Mouse (Mus musculus): ENCODE measurements at regions not wholly inside any gene's neighbourhood (a gene's known extent, or its start where the extent isn't known, plus 50 kb on each side); places are given as distances from the start of the nearest gene placed in this dataset.

DNA sequence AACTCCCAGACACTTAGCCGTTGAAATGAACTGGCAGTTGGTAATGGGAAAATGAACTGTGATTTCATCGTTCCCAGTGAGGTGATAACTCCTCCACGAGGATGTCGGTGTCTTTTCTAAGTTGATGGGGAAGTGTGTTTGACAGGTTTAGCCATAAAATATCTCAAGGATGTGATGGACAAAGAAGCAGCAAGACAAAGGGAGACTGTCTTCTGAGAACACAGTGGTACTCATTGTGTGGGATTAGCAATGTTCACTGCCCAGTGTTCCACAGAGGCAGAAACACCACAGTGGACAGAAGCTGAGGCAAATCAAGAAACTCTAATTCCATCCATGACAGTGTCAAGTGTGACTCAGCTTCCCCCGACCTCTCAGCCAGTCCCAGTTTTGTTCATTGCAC is 287.9 kb downstream of the Nsun3 start:
- no peak for ATAC-seq (ENCODE audit: insufficient number of reproducible peaks, low FRiP score, low TSS enrichment)

DNA sequence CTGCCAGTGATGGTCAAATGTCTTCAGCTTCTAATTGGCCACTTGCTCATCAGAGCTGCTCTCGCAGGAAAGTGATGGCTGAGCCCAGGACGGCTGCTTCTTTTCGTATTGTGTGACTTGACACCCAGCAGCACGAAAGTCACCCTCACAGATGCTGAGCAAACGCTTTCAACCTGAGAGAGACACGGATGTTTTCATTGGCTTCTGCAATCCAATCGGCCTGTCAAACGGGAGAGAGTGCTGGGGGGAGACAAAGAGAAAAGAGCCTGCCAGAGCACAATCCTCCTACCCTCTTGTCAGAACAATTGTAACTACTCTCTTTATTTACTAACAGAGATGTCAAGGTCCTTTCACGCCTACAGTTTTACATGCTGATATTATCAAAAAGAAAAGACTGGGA is 289.9 kb downstream of the Nsun3 start:
- no peak for ATAC-seq (ENCODE audit: insufficient number of reproducible peaks, low FRiP score, low TSS enrichment)

DNA sequence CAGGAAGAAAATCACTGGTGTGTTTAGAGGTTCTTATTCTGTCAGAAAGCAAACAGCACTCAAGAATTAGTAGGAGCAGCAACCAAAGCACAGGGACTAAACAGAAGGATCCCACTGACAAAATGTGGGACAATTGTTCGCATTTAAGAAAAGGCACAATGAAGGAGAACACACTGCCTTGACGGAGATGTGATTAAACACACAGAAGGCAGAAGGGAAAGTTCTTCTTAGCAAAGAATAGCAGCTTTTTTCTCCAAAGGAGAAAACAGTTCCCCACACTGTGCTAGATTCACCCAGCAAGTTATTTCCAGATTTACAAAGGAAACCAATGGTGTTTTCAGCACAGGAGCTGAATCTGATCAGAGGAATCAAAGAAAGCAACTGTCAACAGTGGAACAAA is 316.5 kb downstream of the Nsun3 start:
- ATAC-seq (ENCODE audit: insufficient number of reproducible peaks, low FRiP score, low TSS enrichment) = no peak

DNA sequence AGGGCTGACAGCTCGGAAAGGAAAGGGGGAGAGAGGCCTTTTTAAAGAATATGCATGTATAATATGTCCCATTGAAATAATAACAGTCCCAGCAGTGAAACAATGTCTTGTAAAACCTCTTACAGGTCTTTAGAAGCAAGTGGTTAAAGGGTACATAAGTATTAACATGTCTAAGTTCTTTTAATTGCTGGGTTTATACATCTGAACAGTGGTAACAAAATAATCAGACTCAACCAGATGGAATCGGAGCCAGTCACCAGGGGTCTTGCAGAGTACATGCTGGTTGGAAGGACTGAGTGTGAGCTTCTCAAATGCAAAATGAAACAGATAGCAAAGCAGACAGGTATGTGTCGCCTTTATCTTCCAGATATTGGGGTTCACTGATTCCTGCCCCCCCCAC is 317.3 kb downstream of the Nsun3 start:
- no peak for ATAC-seq (ENCODE audit: insufficient number of reproducible peaks, low FRiP score, low TSS enrichment)

DNA sequence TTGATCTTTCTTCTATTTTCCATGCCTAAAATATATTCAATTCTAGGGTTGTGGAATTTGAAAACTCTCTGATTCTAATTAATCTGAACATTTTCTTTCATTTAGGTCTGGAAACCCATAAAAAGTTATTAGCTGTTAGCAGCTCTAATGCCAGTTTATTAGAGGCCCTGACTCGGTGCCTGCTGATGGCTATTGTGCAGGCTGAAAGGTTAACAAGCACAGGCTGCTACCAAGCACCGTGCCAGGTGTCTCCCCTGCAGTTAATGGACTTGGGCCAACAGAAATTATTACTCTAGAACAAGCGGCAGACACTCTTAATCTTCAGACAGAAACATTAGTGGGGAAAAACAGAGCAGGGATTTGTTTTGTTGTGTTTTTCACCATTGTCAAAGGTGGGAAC is 317.8 kb downstream of the Nsun3 start:
- ATAC-seq (ENCODE audit: insufficient number of reproducible peaks, low FRiP score, low TSS enrichment) = no peak

DNA sequence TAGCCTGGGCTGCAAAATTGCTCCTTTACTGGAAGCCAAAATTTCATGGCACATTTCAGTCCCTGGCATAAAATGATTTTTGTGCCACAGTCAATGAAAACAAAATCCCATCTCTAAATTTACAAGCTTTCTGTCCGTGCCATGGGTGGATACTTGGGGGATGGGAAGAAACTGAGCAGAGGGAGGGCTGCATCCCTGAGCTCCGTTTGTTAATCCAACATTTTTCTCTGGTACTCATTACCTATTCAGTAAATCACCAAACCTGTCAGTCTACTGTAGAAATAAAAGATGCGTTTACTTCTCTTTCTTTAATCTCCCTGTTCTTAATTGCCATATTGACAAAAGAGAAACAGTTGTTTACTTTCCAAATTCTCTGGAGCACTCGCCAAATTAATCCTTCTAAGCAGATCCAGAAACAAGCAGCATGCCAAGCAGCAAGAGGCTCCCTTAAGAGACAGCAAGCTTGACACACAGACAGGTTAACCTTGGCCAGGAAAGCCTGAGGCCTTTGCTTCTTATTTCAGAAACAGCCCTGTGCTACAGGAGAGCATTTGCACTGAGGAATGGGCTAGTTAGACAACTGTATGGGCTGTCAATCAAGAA is 326.6 kb downstream of the Nsun3 start:
- ATAC-seq (ENCODE audit: insufficient number of reproducible peaks, low FRiP score, low TSS enrichment) = no peak

DNA sequence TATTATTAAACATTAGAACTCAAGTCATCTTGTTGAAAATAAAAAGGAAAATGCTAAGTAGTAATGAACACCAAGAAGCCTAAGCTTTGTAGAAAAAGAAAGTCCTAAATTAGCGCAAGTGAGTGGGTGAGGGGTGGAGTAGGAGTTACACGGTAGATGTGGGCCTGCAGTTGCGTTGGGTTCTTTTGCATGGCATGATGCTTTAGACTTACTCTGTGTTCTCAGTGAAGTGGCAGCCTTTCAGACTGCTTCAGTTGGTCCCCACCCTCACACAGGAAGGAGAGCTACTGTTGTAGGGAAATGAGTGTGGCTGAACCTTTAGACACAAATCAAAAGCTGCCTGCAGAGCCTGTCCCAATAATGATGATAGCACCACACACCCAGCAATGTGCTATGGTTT is 336.9 kb downstream of the Nsun3 start:
- no peak for ATAC-seq (ENCODE audit: insufficient number of reproducible peaks, low FRiP score, low TSS enrichment)

DNA sequence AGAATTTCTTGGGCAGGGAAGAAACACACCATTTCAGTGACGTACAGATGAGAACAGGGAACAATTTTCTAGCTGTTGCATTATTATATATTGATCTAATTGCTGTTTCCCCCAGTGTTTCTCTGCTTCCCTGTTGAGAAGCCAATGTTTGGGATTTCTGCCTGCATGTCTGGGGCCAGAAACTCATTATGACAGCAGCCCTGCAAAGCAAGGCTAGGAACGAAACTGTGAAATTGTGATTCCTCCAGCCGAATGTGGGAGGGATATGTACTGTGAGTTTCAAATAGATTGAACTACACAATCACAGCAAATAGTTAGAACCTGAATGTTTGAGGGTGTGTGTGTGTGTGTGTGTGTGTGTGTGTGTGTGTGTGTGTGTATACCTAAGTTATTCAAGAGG is 339.2 kb downstream of the Nsun3 start:
- no peak for ATAC-seq (ENCODE audit: insufficient number of reproducible peaks, low FRiP score, low TSS enrichment)

DNA sequence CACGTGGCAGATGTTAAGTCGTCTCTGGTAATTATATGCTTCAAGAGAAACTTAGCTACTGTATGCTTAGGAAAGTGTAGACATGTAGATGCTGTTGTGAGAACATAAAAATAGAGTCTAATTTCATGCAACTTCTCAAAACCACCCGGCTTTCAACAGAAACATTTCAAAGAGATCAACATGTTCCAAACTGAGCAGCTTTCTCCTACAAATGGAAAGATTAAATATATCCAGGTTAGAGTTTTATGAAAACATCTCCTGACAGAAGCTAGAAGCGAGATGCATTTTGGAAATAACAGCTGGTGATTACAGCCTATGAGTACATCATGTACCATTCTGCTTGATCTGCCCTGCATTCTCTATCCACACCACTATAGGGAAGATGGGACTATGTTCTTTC is 345.4 kb downstream of the Nsun3 start:
- no peak for ATAC-seq (ENCODE audit: insufficient number of reproducible peaks, low FRiP score, low TSS enrichment)

DNA sequence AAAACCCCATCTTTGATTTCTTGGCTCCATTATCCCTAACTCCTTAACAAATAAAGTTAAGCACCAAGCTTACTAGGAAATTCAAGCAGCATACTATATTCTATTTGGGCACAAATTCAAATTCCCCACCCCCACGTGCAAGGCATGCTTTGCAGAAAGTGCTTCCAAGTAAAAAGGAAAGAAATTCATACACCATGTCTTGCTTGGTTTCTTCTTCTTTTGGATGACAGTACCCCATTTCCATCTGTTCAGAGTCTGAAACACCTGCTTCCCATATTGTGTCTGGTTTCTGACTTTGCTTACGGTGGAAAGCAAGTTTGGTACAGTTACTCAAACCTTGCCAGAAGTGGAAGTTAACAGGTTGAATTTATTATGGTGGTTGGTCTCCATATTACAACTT is 353.5 kb downstream of the Nsun3 start:
- ATAC-seq (ENCODE audit: insufficient number of reproducible peaks, low FRiP score, low TSS enrichment) = no peak

DNA sequence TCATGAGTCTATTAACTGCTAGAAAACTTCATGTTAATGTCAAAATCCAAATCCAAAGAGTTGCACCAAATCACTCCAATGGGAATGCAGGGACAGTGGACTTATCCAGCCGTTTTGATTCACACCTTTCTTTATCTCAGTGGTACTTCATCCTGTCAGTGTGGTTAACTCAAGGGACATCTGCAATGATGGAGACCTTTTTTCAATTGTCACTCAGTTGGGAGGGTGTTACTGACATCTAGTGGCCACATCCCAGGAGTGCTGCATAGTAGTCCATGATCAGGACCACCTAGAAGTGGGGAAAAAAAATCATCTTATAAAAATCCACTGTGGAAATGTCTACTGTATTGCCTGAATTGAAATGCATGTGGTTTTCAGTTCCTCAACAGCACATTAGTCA is 372.1 kb downstream of the Nsun3 start:
- ATAC-seq (ENCODE audit: insufficient number of reproducible peaks, low FRiP score, low TSS enrichment) = no peak

DNA sequence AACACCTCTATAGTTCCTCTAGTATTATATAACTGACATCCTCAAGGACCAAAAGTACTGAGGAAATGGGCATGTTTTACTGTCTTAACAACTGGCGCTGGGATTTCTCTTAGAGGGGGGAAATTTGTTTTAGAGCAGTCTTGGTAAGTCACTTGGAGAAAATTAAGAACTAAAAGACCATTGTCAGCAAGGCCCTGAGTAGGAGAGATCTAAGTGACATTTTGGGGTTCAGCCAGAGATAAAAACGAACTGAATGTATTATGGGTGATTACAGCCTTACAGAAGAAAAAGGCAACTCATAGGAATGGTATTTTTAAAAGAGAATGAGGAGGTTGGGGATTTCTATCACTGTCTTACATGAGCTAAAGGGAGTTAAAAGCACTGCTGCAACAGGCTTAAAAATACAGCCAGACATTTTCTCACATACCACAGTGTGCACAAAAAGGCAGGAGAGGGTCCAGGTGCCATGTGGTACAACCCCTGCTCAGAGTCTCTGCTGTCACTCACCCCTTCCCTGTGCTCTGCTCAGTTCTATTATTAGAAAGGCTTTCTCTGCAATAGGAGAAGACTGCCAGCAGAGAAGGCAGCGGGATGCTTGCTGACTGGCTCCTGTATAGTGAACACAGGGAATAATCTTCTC is 379.0 kb downstream of the Nsun3 start:
- ATAC-seq (ENCODE audit: insufficient number of reproducible peaks, low FRiP score, low TSS enrichment) = no peak

DNA sequence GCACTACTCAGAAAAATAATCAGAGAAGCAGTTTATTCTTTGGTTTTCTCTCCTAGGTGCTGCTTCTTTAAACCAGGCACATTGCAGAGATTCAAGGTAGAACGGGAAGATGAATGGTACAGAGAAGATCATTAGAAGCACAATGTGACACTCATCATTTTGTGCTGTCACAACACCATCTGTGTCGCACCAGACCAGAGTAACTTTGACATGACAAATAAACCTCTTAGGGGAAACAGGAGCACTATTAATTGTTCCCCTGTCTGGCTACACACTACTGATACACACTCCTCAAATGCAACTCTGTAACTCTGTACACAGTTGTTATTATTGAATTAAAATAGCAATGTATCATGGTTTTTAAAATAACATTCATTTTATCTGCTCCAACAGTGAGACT is 380.2 kb downstream of the Nsun3 start:
- ATAC-seq (ENCODE audit: insufficient number of reproducible peaks, low FRiP score, low TSS enrichment) = no peak

DNA sequence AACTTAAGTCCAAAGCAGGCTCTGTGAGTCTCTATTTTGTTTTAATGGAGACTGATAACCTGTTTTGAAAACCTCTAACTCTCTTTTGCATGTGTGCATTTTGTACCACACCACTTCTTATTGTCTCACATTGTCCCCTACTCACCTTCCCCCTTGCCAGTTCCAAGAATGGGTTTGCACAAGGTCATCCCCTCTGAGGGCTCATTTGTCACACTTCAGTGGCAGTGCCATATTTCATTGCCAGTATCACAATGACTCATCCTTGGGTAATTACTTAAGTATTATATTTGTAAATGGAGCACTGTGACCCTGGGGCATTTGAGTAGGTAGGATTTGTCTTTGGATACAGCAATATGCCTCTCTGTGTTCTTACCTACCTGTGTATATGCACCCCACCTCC is 429.3 kb downstream of the Nsun3 start:
- no peak for ATAC-seq (ENCODE audit: insufficient number of reproducible peaks, low FRiP score, low TSS enrichment)

DNA sequence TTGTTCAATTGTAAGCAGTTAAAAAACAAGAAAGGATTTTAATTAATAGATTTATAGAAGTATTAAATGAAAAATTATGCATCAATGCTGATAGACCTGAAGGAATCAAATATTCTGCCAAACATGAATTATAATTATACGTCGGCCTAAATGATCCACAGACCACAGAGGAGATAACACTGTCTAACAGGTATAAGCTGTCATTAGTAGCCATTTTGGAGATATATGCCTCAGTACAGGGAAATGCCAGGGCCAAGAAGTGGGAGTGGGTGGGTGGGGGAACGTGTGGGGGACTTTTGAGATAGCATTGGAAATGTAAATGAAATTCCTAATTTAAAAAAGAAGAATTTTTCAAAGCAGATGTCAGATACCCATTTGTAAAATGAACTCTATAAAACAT is 430.3 kb downstream of the Nsun3 start:
- no peak for ATAC-seq (ENCODE audit: insufficient number of reproducible peaks, low FRiP score, low TSS enrichment)

DNA sequence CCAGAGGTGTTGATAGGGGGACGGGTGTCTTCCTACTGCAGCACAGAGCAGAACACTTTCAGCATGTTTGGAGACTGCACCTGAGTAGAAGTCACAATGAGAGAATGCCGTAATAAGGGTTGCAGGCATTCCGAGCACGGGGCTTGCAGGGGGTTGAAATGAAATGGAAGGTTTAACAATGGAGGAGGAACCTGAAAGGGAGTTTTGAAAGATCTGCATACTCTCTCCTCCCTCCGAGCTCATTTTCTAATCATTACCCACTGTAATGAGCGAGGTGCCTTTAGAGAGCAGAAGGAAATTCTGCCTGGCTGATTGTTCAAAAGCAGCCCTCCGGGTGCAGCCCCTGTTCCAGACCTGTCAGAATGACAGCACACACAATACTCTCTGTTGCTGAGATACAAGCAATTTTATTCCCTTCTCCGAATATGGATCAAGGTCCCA is 430.8 kb downstream of the Nsun3 start:
- ATAC-seq (ENCODE audit: insufficient number of reproducible peaks, low FRiP score, low TSS enrichment) = no peak

DNA sequence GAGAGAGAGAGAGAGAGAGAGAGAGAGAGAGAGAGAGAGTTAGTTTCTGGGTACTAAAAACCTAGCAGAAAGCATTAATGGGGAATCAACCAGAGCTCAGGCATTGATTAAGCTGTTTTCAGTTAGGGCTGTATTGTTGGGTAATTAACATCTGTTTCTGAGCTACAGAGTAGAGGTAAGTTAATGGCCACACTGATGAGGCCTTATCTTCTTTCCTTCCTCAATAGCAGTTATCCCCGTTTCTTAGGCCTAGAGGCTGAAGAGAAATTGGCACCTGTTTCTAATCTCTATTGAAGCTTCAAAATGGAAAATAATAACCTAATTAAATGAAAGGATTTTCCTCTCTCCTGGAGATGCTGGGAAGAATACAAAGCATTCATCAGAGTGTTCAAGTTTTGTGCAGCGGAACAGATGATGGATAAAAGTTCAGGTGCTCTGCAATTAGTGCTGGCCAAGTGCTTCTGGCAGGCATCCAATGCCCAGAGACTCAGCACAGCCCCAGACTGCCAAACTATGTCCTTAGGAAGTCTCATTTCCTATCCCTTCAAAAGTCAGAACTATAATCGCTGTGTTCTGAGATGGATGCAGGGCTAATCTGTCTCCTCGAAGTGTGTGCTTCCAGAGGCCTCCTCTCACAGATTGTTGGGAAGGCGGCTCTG is 459.1 kb downstream of the Nsun3 start:
- ATAC-seq (ENCODE audit: insufficient number of reproducible peaks, low FRiP score, low TSS enrichment) = no peak

DNA sequence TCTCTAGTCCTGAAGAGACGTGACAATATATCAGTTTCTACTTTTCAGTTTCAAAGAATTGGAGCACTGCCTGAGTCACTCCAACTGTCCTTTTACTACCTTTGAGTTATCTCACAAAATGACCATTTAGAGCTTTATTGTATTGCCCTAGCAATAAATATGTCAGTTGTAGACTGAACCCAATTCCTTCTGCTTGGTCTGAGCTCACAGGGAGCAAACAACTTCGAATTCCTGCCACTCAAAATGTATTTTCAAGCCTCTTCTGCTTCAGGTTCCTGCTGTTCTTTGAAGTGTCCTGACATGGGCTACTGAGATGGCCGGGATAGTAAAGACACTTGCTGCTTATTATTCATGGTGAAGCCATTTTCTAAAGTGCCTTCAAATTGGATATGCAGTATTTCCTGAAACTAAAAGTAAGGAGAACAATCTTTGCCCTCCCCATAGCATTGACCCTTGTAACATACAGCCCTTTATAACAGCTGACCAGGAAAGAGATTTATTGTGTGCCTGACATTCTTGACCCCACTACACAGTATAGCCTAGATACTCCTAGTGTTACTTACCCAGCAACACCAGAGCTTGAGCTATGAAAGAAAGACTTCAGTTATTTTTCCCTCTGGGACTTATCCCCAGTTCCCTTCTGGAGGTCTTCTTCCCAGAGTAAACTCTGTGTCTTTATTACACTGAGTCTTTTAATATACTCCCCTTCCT is 460.9 kb downstream of the Nsun3 start:
- no peak; the same call in 1 of the 2 replicates for ATAC-seq (ENCODE audit: insufficient number of reproducible peaks, low FRiP score, low TSS enrichment)

DNA sequence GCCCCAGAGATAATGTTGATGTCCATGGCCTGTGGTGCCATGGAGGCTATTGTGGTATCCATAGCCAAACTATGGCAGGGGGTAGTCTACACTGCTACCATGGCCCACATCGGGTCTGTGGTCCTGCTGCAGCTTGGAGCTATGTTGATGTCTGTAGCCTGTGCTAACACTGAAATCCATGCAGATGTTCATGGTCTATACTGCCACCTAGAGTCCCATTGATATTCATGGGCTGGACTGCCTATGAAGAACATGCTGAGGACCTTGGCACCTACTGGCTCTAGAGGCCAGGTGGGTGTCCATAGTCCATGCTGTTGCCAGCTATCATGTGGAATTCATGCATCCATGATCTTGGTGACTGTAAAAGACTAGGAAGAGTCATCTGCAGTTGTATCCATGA is 463.8 kb downstream of the Nsun3 start:
- ATAC-seq (ENCODE audit: insufficient number of reproducible peaks, low FRiP score, low TSS enrichment) = peak; percentile 3; the same call in 1 of the 2 replicates

DNA sequence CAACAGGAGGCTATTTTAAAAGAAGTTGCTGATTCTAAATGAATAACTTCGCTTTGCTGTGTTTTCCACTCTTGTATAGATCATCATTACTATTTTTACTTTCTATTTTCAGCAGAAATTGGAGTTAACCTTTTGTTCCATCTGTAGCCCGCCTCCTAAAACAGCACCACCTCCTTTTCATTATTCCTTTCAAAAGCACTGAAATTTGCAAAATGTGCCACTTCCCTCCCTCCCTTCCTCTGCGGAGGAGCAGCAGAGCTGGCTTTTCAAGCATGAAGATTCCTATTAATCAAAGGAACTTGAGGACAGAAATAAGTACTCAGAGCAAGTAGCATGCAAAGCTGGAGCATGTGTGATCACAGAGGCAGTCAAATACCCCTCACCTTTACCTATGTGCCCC is 497.7 kb downstream of the Nsun3 start:
- no peak for ATAC-seq (ENCODE audit: insufficient number of reproducible peaks, low FRiP score, low TSS enrichment)
